Mouse (Mus musculus) central nervous system, embryonic 14 days (tissue): Measurements from ENCODE around the gene Pus7. TPM values are rescaled to one million over a fixed set of nuclear protein-coding genes. Genes with fewer than 3 reads are reported as not detected.

ENCODE experiments used
- polyA plus RNA-seq: library from polyadenylated mRNA; depleted of rRNA; stranded (reverse); fragments of >200 nt; gene quantifications from 2 replicates; pipeline ENCODE4 v1.2.3, GENCODE M21; 2012; rRNA removed

Gene Pus7
- 19.1 and 19.9 TPM in 2 replicates for polyA plus RNA-seq

DNA sequence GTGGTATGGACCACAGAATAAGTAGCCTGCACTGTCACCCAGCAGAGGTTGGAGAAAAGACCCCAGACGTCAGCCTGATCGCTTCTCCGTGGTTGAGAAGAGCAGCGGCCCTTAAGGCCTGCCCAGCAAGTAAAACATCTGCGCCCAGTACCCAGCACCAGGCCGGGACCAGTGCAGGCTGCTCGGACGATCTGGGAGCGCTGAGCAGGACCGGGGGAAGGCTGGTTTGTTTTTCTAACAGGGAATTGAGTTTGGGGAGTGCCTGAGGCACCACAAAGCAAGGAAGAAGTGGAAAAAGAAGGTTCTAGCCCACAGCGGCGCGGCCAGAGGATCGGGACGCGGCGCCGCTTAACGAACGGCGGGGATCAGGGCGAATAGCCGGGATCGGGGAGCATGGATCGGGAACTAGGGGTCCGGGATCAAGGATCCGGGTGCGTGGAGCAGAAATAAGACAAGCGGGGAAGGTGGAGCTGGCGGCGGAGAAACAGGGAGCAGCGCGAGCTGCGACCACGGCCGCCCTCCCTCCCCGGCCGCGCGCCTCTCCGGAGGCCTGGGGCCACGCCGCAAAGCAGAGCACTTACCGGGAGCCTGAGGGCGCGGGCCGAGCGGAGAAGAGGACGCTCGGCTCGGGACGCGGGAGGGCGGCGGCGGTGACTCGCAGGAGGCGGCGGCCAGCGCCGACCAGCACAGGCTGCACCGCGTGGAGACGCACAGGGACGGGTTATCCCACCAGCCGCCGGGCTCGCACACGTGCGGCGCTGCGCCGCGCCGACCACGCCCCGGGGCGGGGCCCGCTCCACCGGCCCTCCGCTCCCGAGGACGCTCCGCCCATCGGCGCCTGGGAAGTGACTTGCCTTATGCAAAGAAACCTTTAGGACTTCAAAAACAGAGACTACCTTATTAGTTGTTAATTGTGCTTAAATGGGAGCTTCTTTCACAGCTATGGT is at the start of gene Pus7:
Gene Pus7, minus strand, starts transcription at position 781 of the 947 bp plus-strand sequence.

DNA sequence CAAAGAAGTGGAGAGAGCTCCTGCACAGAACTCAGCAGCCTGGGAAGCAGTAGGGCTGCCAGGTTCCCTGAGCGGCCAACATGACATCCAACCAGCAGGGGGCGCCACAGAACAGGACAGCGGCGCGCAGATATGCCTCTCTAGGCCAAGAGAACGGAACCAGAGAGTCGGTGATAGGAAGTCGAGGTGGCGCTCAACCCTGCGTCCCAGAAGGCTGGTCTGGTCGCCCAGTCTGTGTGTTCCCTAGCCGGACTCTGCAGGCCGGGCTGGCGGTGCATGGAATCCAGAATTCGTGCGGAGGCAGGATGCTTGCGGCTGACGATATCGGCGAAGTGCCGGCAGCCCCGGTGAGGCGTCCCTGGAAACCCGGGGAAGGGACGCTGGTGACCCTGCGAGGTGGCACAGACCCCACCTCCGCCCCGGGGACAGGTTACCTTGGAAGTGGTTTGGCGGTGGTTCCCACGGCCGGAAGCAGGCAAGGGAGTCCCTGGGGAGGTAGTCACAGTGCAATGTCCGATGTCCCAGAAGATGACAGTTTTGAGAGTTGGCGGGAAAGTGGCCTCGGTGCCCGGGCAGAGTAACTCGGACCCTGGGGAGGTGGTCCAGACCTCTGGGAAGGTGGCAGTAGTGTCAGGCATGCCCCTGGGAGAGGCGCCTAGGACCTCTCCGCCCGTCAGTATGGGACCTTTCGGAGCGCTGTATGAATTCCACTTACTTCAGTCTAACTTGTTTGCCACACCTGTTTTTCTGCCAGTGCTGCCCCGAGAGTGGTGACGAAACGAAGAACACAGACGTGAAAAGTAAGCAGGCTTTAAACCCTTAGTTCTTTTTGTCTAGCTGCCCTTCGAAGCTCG is 4.3 kb upstream of the Pus7 start, which contains the start of gene Rint1:
Gene Rint1, plus strand, starts transcription at position 176 of the 854 bp plus-strand sequence.

Other genes with a start within 250 kb of the Pus7 start
- 60.0 and 64.6 TPM in 2 replicates for gene Srpk2, start 99.1 kb downstream of the Pus7 start, polyA plus RNA-seq
- 21.8 and 26.4 TPM in 2 replicates for gene Rint1, start 4.0 kb upstream of the Pus7 start, polyA plus RNA-seq
- 84.9 and 102 TPM in 2 replicates for gene Tomm7, start 60.5 kb upstream of the Pus7 start, polyA plus RNA-seq
- gene Fam126a, start 247.0 kb upstream of the Pus7 start, polyA plus RNA-seq, result 24.1 and 27.3 TPM in 2 replicates